Mouse (Mus musculus) G1E-ER4 (cell line): ENCODE data around the gene Pabpc4l. TPM values are rescaled to one million over a fixed set of nuclear protein-coding genes. Genes with fewer than 3 reads are reported as not detected.

ENCODE experiments used
- GATA1 ChIP-seq: IDR thresholded peaks from one replicate; pipeline ENCODE4 v1.8.0; 2012; ENCODE audit warnings: low read length, inconsistent platforms
- polyA plus RNA-seq: library from polyadenylated mRNA; stranded (reverse); fragments of >175 nt; gene quantifications from 2 replicates; pipeline ENCODE4 v1.2.3, GENCODE M21; 2012

Gene Pabpc4l
- polyA plus RNA-seq, result not detected in 2 replicates

DNA sequence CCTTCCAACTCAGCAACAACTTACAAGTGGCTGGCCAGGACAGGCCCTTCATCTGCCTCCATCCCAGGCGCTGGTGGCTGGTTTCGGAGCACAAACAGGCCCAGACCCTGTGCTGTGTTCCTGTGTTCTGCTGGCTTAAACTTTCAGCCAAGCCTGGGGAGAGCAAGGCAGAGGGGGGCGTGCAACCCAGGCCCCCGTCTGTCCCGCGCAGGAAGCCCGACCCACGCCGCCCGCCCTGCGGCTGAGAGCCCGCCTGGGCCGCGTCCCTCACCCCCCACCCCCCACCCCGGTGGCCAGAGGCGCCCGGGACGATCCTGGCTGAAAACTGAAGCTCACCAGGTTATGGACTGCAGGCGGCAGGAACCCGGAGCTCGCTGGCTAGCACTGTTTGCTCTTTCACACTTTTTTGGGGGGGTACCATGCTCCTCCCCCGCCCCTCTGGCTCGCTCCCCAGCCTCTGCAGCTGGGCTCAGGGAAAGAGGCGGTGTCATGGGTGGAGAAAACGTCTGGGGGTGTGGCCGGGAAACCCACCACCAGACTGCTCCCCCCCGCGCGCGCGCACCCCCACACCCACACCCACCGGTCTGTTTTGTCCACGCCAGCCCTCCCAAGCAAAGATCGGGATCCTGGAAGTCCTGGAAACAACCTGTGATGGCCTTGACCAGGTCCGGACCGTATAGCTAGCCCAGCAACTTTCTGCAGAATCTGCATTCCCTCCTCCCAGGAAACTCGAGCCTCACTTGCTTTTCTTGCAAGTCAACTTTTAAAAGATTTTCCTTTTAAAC lies at the start of gene Pabpc4l:
TSS of gene Pabpc4l (minus strand) at position 739 of the 785 bp plus-strand sequence.
- TF ChIP-seq GATA1, result no peak

GRCm38 (mm10) chr3:46490989-46491259 lies 42.9 kb upstream of the Pabpc4l start:
- no peak for TF ChIP-seq GATA1

GRCm38 (mm10) chr3:46490132-46490988 lies 42.3 kb upstream of the Pabpc4l start:
- TF ChIP-seq GATA1, result no peak

GRCm38 (mm10) chr3:46448266-46448532 lies 180 bp upstream of the Pabpc4l start:
- no peak for TF ChIP-seq GATA1

GRCm38 (mm10) chr3:46431416-46431815 lies 16.6 kb downstream of the Pabpc4l start:
- TF ChIP-seq GATA1, result no peak
